Mouse (Mus musculus): ENCODE data around the gene Vps50. TPM values are rescaled to one million over a fixed set of nuclear protein-coding genes. Genes with fewer than 3 reads are reported as not detected.
"Not testable (repeated sequence)": the region's sequence is repeated elsewhere in the genome, so short reads cannot be mapped to it uniquely, and the experiment has no call there.

The Vps50 gene
- polyA plus RNA-seq, 1 experiment from 2014 or later: 38.2 TPM

DNA sequence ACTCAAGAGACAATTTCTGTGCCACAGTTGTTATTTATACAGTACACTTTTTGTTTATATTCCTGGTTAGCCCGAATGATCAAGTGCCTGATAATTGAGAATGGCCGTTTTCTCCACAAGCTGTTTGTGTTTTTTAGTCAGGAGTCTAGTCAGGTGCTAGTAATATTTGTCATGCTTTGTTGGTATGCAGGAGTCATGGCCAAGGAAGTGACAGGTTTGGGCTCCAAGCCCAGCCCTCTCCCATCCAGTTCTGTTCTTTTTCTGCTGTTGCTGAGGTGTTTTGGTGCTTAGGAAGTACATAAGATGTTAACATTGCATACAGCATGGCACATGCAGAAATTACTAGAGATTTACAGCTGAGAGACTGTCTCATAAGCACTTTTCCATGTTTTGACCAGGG is 41.3 kb downstream of the Vps50 start:
- H3K4me1 ChIP-seq: no peaks in the 10 kb centered on the region
- 76% methylated on average over 2 of the region's 2 CpGs for WGBS
- no peak overlapping the region for H3K4me2 ChIP-seq (replicated peaks)
- no peak overlapping the region for H3K27ac ChIP-seq
- no peaks in the 10 kb centered on the region for H3K27me3 ChIP-seq
- H3K4me3 ChIP-seq: no peak overlapping the region
- H3K9me3 ChIP-seq: no peaks in the 10 kb centered on the region
- ATAC-seq (ENCODE audit: insufficient number of reproducible peaks, insufficient read depth, low FRiP score, low TSS enrichment): no peak
- no peak overlapping the region for H3K9ac ChIP-seq
- H3K36me3 ChIP-seq: no peaks in the 10 kb centered on the region

DNA sequence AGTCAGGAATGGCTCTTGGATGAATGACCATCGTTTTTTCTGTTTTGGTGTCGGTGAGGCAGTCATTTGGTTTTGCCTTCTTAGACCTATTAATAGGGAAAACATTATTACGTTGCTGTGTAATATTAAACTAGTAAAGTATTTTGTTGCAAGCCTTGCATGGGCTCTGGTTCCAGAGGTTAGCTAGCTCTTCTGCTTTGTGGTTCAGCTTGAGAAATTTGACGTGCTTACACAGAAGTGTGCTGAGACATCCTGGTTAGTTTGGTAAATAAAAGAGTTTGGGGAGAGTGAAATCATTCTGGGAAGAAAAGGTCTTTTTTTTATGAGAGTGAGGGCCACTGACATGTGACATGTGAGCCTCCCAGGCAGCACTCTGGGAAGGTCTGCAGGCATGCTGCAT is 45.7 kb downstream of the Vps50 start:
- Histone ChIP-seq H3K27me3 (no peaks in the 10 kb centered on the region), H3K27ac (no peak overlapping the region), H3K36me3 (no peaks in the 10 kb centered on the region), H3K9ac (no peak overlapping the region), H3K9me3 (no peaks in the 10 kb centered on the region), H3K4me2 (replicated peaks) (no peak overlapping the region), H3K4me3 (no peak overlapping the region), H3K4me1 (no peaks in the 10 kb centered on the region)
- 88% methylated on average over 4 of the region's 4 CpGs for WGBS
- no peak for ATAC-seq (ENCODE audit: insufficient number of reproducible peaks, insufficient read depth, low FRiP score, low TSS enrichment)

GRCm38 (mm10) chr6:3544970-3545369 is 46.8 kb downstream of the Vps50 start:
- H3K4me3 ChIP-seq: no peak overlapping the region
- H3K36me3 ChIP-seq: no peaks in the 10 kb centered on the region
- H3K4me1 ChIP-seq: no peaks in the 10 kb centered on the region
- WGBS: 48% methylated on average over 1 of the region's 1 CpGs
- no peaks in the 10 kb centered on the region for H3K27me3 ChIP-seq
- H3K9ac ChIP-seq: no peak overlapping the region
- no peaks in the 10 kb centered on the region for H3K9me3 ChIP-seq
- ATAC-seq (ENCODE audit: insufficient number of reproducible peaks, insufficient read depth, low FRiP score, low TSS enrichment): no peak
- H3K27ac ChIP-seq: no peak overlapping the region
- H3K4me2 ChIP-seq (replicated peaks): no peak overlapping the region

DNA sequence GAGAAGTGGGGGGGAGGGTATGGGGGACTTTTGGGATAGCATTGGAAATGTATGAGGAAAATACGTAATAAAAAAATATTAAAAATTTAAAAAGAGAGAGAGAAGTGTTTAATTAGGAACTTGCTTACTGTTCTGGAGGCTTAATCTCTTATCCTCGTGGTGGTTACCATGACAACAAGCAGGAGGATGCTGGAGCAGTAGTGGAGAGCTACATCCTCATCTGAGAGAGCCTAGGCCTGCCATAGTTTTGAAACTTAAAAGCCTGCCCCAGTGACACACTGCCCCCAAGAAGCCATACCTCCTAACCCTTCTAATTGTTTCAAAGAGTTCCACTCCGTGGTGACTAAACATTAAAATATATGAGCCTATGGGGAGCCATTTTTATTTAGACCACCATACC is 50.8 kb downstream of the Vps50 start:
- 78% methylated on average over 3 of the region's 3 CpGs for WGBS

GRCm38 (mm10) chr6:3549992-3550391 is 51.8 kb downstream of the Vps50 start:
- H3K27ac ChIP-seq: no peak overlapping the region
- no peak for ATAC-seq (ENCODE audit: insufficient number of reproducible peaks, insufficient read depth, low FRiP score, low TSS enrichment)
- no peaks in the 10 kb centered on the region for H3K4me1 ChIP-seq
- H3K4me3 ChIP-seq: no peak overlapping the region
- H3K36me3 ChIP-seq: no peaks in the 10 kb centered on the region
- no peak overlapping the region for H3K4me2 ChIP-seq (replicated peaks)
- WGBS: 95% methylated on average over 1 of the region's 1 CpGs
- no peak overlapping the region for H3K9ac ChIP-seq
- no peaks in the 10 kb centered on the region for H3K9me3 ChIP-seq
- H3K27me3 ChIP-seq: no peaks in the 10 kb centered on the region

More for the DNA sequence above, 50.8 kb downstream of the Vps50 start:
- no peaks in the 10 kb centered on the region for H3K9me3 ChIP-seq
- ATAC-seq (ENCODE audit: insufficient number of reproducible peaks, insufficient read depth, low FRiP score, low TSS enrichment): no peak
- no peaks in the 10 kb centered on the region for H3K4me1 ChIP-seq
- no peak overlapping the region for H3K4me3 ChIP-seq
- no peak overlapping the region for H3K4me2 ChIP-seq (replicated peaks)
- H3K9ac ChIP-seq: no peak overlapping the region
- no peaks in the 10 kb centered on the region for H3K36me3 ChIP-seq
- H3K27ac ChIP-seq: no peak overlapping the region
- H3K27me3 ChIP-seq: no peaks in the 10 kb centered on the region

GRCm38 (mm10) chr6:3552681-3553080 is 54.5 kb downstream of the Vps50 start:
- H3K36me3 ChIP-seq; H3K4me3 ChIP-seq; H3K9me3 ChIP-seq; H3K27ac ChIP-seq; H3K9ac ChIP-seq; H3K4me1 ChIP-seq; H3K27me3 ChIP-seq; H3K4me2 ChIP-seq (replicated peaks); ATAC-seq (ENCODE audit: insufficient number of reproducible peaks, insufficient read depth, low FRiP score, low TSS enrichment): not testable (repeated sequence)
- WGBS: 78% methylated on average over 9 of the region's 9 CpGs

GRCm38 (mm10) chr6:3557177-3557576 is 59.0 kb downstream of the Vps50 start:
- H3K27me3 ChIP-seq: no peaks in the 10 kb centered on the region
- WGBS: 91% methylated on average over 4 of the region's 4 CpGs
- ATAC-seq (ENCODE audit: insufficient number of reproducible peaks, insufficient read depth, low FRiP score, low TSS enrichment): no peak
- no peak overlapping the region for H3K4me2 ChIP-seq (replicated peaks)
- no peak overlapping the region for H3K27ac ChIP-seq
- no peak overlapping the region for H3K9ac ChIP-seq
- no peaks in the 10 kb centered on the region for H3K4me1 ChIP-seq
- no peaks in the 10 kb centered on the region for H3K9me3 ChIP-seq
- H3K36me3 ChIP-seq: no peaks in the 10 kb centered on the region
- no peak overlapping the region for H3K4me3 ChIP-seq

- Histone ChIP-seq H3K9me3 (no peaks in the 10 kb centered on the region), H3K4me1 (no peaks in the 10 kb centered on the region), H3K27me3 (no peaks in the 10 kb centered on the region), H3K4me2 (replicated peaks) (no peak overlapping the region), H3K4me3 (no peak overlapping the region), H3K9ac (no peak overlapping the region), H3K27ac (peak overlapping the region; percentile 59; the same call in 1 of the 2 replicates), H3K36me3 (no peaks in the 10 kb centered on the region)
- 0 out of 2 replicates have a peak, but pooled peaks have one; percentile 52 for ATAC-seq (ENCODE audit: insufficient number of reproducible peaks, insufficient read depth, low FRiP score, low TSS enrichment)
- 33% methylated on average over 5 of the region's 5 CpGs for WGBS
These were observed 61.8 kb downstream of the Vps50 start for GRCm38 (mm10) chr6:3560009-3560408.

GRCm38 (mm10) chr6:3562301-3562700 is 64.1 kb downstream of the Vps50 start:
- Histone ChIP-seq H3K9me3 (no peaks in the 10 kb centered on the region), H3K9ac (no peak overlapping the region), H3K27ac (no peak overlapping the region), H3K27me3 (no peaks in the 10 kb centered on the region), H3K4me1 (no peaks in the 10 kb centered on the region), H3K4me2 (replicated peaks) (no peak overlapping the region), H3K4me3 (no peak overlapping the region), H3K36me3 (no peaks in the 10 kb centered on the region)
- no peak for ATAC-seq (ENCODE audit: insufficient number of reproducible peaks, insufficient read depth, low FRiP score, low TSS enrichment)

DNA sequence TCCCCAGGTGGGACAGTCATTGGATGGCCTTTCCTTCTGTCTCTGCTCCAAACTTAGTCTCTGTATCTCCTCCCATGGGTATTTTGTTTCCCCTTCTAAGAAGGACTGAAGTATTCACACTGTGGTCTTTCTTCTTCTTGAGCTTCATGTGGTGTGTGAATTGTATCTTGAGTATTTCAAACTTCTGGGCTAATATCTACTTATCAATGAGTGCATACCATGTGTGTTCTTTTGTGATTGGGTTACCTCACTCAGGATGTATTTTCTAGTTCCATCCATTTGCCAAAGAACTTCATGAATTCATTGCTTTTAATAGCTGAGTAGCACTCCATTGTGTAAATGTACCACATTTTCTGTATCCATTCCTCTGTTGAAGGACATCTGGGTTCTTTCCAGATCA is 65.9 kb downstream of the Vps50 start:
- H3K4me2 ChIP-seq (replicated peaks); H3K4me3 ChIP-seq; ATAC-seq (ENCODE audit: insufficient number of reproducible peaks, insufficient read depth, low FRiP score, low TSS enrichment); H3K27ac ChIP-seq; H3K4me1 ChIP-seq; H3K9me3 ChIP-seq; H3K9ac ChIP-seq; H3K27me3 ChIP-seq; H3K36me3 ChIP-seq: not testable (repeated sequence)

- Histone ChIP-seq H3K9ac (no peak overlapping the region), H3K4me2 (replicated peaks) (no peak overlapping the region), H3K27ac (no peak overlapping the region), H3K27me3 (no peaks in the 10 kb centered on the region), H3K36me3 (no peaks in the 10 kb centered on the region), H3K4me3 (no peak overlapping the region), H3K4me1 (no peaks in the 10 kb centered on the region), H3K9me3 (no peaks in the 10 kb centered on the region)
- WGBS: 91% methylated on average over 4 of the region's 4 CpGs
- ATAC-seq (ENCODE audit: insufficient number of reproducible peaks, insufficient read depth, low FRiP score, low TSS enrichment): no peak
These were observed 66.8 kb downstream of the Vps50 start for GRCm38 (mm10) chr6:3565005-3565404.

DNA sequence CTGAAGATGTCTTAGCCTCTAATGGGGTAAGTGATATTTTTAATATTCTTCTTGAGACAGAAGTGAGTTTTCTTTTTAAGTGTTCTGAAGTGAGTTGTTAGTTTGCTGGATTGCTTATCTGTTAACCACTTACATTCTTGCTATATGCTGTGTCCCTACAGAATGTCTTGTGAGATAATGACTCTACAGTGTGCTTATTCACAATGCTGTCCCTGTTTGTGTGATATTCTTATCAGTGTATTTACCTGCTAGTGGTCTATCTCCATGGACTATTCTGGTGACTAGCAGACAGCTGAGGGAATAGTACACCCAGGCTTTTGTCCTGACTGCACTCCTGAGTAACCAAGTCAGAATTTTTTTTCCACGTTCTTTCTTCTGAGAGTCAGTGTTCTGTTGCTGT is 67.5 kb downstream of the Vps50 start:
- ATAC-seq (ENCODE audit: insufficient number of reproducible peaks, insufficient read depth, low FRiP score, low TSS enrichment): no peak
- H3K4me1 ChIP-seq: no peaks in the 10 kb centered on the region
- H3K9ac ChIP-seq: no peak overlapping the region
- 86% methylated on average over 1 of the region's 1 CpGs for WGBS
- no peaks in the 10 kb centered on the region for H3K9me3 ChIP-seq
- no peak overlapping the region for H3K4me2 ChIP-seq (replicated peaks)
- no peak overlapping the region for H3K4me3 ChIP-seq
- H3K27me3 ChIP-seq: no peaks in the 10 kb centered on the region
- H3K27ac ChIP-seq: no peak overlapping the region
- no peaks in the 10 kb centered on the region for H3K36me3 ChIP-seq

DNA sequence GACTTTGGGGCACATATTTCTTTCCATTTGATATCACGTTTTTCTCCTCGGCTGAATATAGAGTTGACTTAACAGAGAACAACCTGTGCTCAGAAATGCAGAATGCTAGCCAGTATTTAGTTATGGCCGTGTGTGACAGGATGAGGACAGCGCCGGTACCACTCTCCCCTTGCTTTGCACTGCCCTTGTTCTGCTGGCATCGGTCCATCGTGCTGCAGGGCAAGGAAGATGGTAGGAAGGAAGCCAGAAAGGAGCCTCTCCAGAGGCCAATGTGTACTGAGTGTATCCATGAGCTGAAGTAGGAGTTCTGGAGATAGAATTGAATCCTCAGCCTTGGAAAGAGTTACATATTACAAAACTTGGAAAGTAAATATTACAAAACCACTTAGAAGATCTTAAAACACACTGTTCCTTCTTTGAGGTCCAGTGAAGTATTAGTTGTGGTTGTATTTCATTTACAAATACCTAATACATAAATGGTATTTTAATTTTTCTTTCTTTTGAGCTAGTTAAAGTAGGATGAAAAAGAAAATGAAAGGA is 69.0 kb downstream of the Vps50 start:
- Histone ChIP-seq H3K9ac (no peak overlapping the region), H3K4me1 (no peaks in the 10 kb centered on the region), H3K27ac (no peak overlapping the region), H3K4me3 (no peak overlapping the region), H3K36me3 (no peaks in the 10 kb centered on the region), H3K27me3 (no peaks in the 10 kb centered on the region), H3K4me2 (replicated peaks) (no peak overlapping the region), H3K9me3 (no peaks in the 10 kb centered on the region)
- no peak for ATAC-seq (ENCODE audit: insufficient number of reproducible peaks, insufficient read depth, low FRiP score, low TSS enrichment)
- WGBS: 94% methylated on average over 7 of the region's 7 CpGs

Measured in embryonic facial prominence, embryonic 12.5 days (tissue).